Mouse (Mus musculus) limb, embryonic 15.5 days (tissue): ENCODE data around the gene Galnt2. TPM values are rescaled to one million over a fixed set of nuclear protein-coding genes. Genes with fewer than 3 reads are reported as not detected.

Experiments used
- ATAC-seq: fragments of 200-750 bp; cut with Nextera tagmentation; 2 replicates; pipeline ENCODE4 v1.8.0; 2017; ENCODE audit warnings: low read depth, moderate TSS enrichment; ENCODE audit not compliant: insufficient number of reproducible peaks, low FRiP score, low TSS enrichment
- H3K27ac ChIP-seq: fragments of 300-500 bp; sonication (generic); 2 replicates; pipeline ENCODE4 v1.5.1; 2015; ENCODE audit warnings: moderate library complexity, mild to moderate bottlenecking, inconsistent platforms
- H3K27me3 ChIP-seq: fragments of 300-500 bp; sonication (generic); 2 replicates; pipeline ENCODE4 v1.6.1; 2015; ENCODE audit warnings: inconsistent platforms
- H3K36me3 ChIP-seq: fragments of 300-500 bp; sonication (generic); 2 replicates; pipeline ENCODE4 v1.6.1; 2015; ENCODE audit warnings: inconsistent platforms
- H3K4me1 ChIP-seq: fragments of 300-500 bp; sonication (generic); 2 replicates; pipeline ENCODE4 v1.6.1; 2015; ENCODE audit warnings: inconsistent platforms
- H3K4me2 ChIP-seq: fragments of 300-500 bp; sonication (generic); 2 replicates; pipeline ENCODE4 v1.6.1; 2015; ENCODE audit warnings: mild to moderate bottlenecking, inconsistent platforms
- H3K4me3 ChIP-seq: fragments of 300-500 bp; sonication (generic); 2 replicates; pipeline ENCODE4 v1.5.1; 2015; ENCODE audit warnings: mild to moderate bottlenecking, inconsistent platforms
- H3K9ac ChIP-seq: fragments of 300-500 bp; sonication (generic); 2 replicates; pipeline ENCODE4 v1.6.1; 2015; ENCODE audit warnings: inconsistent platforms
- H3K9me3 ChIP-seq: fragments of 300-500 bp; sonication (generic); 2 replicates; pipeline ENCODE4 v1.6.1; 2016; ENCODE audit warnings: inconsistent platforms
- WGBS: fragments of 180-500 bp; shearing (Covaris S2); methylation state at CpG from one replicate; pipeline ENCODE4 v1.1.7; 2015; 5-methylcytosine and 5-hydroxymethylcytosine counted together
- polyA plus RNA-seq: library from polyadenylated mRNA; unstranded; fragments of >200 nt; fragmentation: Nextera tagmentation; extraction: Ambion mirVana; gene quantifications from 2 replicates; pipeline ENCODE4 v1.2.1, GENCODE M21; 2015

The Galnt2 gene
- polyA plus RNA-seq, 1 experiment from 2014 or later = 53.1 TPM

GRCm38 (mm10) chr8:124239350-124239749 is 8.2 kb downstream of the Galnt2 start:
- Histone ChIP-seq H3K36me3 (no peaks in the 10 kb centered on the region), H3K4me2 (no peak overlapping the region), H3K9ac (no peak overlapping the region), H3K27ac (no peak overlapping the region), H3K9me3 (no peaks in the 10 kb centered on the region), H3K27me3 (no peaks in the 10 kb centered on the region), H3K4me1 (peaks cover 11% of the 10 kb centered on the region; the same call in 1 of the 2 replicates), H3K4me3 (no peak overlapping the region)
- no peak for ATAC-seq
- WGBS = 75% methylated on average over 6 of the region's 6 CpGs

- ATAC-seq = no peak
- Histone ChIP-seq H3K9ac (no peak overlapping the region), H3K4me3 (no peak overlapping the region), H3K27me3 (no peaks in the 10 kb centered on the region), H3K36me3 (0 out of 2 replicates have a peak, but pooled peaks cover 5% of the 10 kb centered on the region), H3K9me3 (no peaks in the 10 kb centered on the region), H3K4me2 (no peak overlapping the region), H3K4me1 (peaks cover 5% of the 10 kb centered on the region; the same call in 1 of the 2 replicates), H3K27ac (no peak overlapping the region)
- 52% methylated on average over 8 of the region's 8 CpGs for WGBS
These were observed 9.7 kb downstream of the Galnt2 start for GRCm38 (mm10) chr8:124240932-124241331.

- H3K9ac ChIP-seq = no peak overlapping the region
- H3K4me2 ChIP-seq = no peak overlapping the region
- no peak overlapping the region for H3K4me3 ChIP-seq
- H3K27ac ChIP-seq = no peak overlapping the region
- peaks cover 5% of the 10 kb centered on the region; the same call in 1 of the 2 replicates for H3K4me1 ChIP-seq
- peaks cover 5% of the 10 kb centered on the region; the same call in 1 of the 2 replicates for H3K36me3 ChIP-seq
- 79% methylated on average over 6 of the region's 6 CpGs for WGBS
- no peaks in the 10 kb centered on the region for H3K9me3 ChIP-seq
- no peaks in the 10 kb centered on the region for H3K27me3 ChIP-seq
- ATAC-seq = no peak
These were observed 11.0 kb downstream of the Galnt2 start for GRCm38 (mm10) chr8:124242208-124242607.

- ATAC-seq = no peak
- Histone ChIP-seq H3K4me3 (no peak overlapping the region), H3K27me3 (no peaks in the 10 kb centered on the region), H3K27ac (no peak overlapping the region), H3K9ac (no peak overlapping the region), H3K36me3 (peaks cover 9% of the 10 kb centered on the region; the same call in 1 of the 2 replicates), H3K4me2 (no peak overlapping the region), H3K4me1 (peaks cover 5% of the 10 kb centered on the region; the same call in 1 of the 2 replicates), H3K9me3 (no peaks in the 10 kb centered on the region)
- 94% methylated on average over 5 of the region's 5 CpGs for WGBS
These were observed 11.7 kb downstream of the Galnt2 start for GRCm38 (mm10) chr8:124242913-124243312.

- Histone ChIP-seq H3K4me3 (no peak overlapping the region), H3K4me2 (no peak overlapping the region), H3K27ac (no peak overlapping the region), H3K27me3 (no peaks in the 10 kb centered on the region), H3K9ac (no peak overlapping the region), H3K4me1 (peaks cover 13% of the 10 kb centered on the region), H3K9me3 (no peaks in the 10 kb centered on the region), H3K36me3 (peaks cover 13% of the 10 kb centered on the region; the same call in 1 of the 2 replicates)
- WGBS = 87% methylated on average over 6 of the region's 6 CpGs
- no peak for ATAC-seq
These were observed 16.4 kb downstream of the Galnt2 start for GRCm38 (mm10) chr8:124247581-124247980.

- 91% methylated on average over 6 of the region's 6 CpGs for WGBS
- H3K4me2 ChIP-seq = no peak overlapping the region
These were observed 17.5 kb downstream of the Galnt2 start for GRCm38 (mm10) chr8:124248688-124249087.

GRCm38 (mm10) chr8:124250255-124250654 is 19.1 kb downstream of the Galnt2 start:
- WGBS = 28% methylated on average over 3 of the region's 3 CpGs
- H3K9ac ChIP-seq = no peak overlapping the region
- ATAC-seq = no peak

More at GRCm38 (mm10) chr8:124248688-124249087, 17.5 kb downstream of the Galnt2 start:
- Histone ChIP-seq H3K27me3 (no peaks in the 10 kb centered on the region), H3K9ac (no peak overlapping the region), H3K4me1 (peaks cover 23% of the 10 kb centered on the region), H3K27ac (no peak overlapping the region), H3K36me3 (peaks cover 13% of the 10 kb centered on the region; the same call in 1 of the 2 replicates), H3K9me3 (no peaks in the 10 kb centered on the region), H3K4me3 (no peak overlapping the region)
- ATAC-seq = no peak

GRCm38 (mm10) chr8:124250785-124251184 is 19.6 kb downstream of the Galnt2 start:
- no peak overlapping the region for H3K9ac ChIP-seq
- H3K27me3 ChIP-seq = no peaks in the 10 kb centered on the region
- H3K36me3 ChIP-seq = peaks cover 8% of the 10 kb centered on the region; the same call in 1 of the 2 replicates
- WGBS = 20% methylated on average over 4 of the region's 4 CpGs
- peaks cover 24% of the 10 kb centered on the region for H3K4me1 ChIP-seq
- peak overlapping the region; percentile 50; the same call in 1 of the 2 replicates for H3K27ac ChIP-seq
- no peak for ATAC-seq
- H3K4me2 ChIP-seq = no peak overlapping the region
- no peaks in the 10 kb centered on the region for H3K9me3 ChIP-seq
- H3K4me3 ChIP-seq = no peak overlapping the region

More at GRCm38 (mm10) chr8:124250255-124250654, 19.1 kb downstream of the Galnt2 start:
- Histone ChIP-seq H3K4me1 (peaks cover 24% of the 10 kb centered on the region), H3K4me3 (no peak overlapping the region), H3K27ac (no peak overlapping the region), H3K9me3 (no peaks in the 10 kb centered on the region), H3K36me3 (peaks cover 8% of the 10 kb centered on the region; the same call in 1 of the 2 replicates), H3K27me3 (no peaks in the 10 kb centered on the region), H3K4me2 (no peak overlapping the region)

GRCm38 (mm10) chr8:124252533-124252950 is 21.4 kb downstream of the Galnt2 start:
- 0 out of 2 replicates have a peak, but pooled peaks cover 8% of the 10 kb centered on the region for H3K36me3 ChIP-seq
- ATAC-seq = no peak
- H3K27me3 ChIP-seq = no peaks in the 10 kb centered on the region
- H3K4me2 ChIP-seq = no peak overlapping the region
- peaks cover 38% of the 10 kb centered on the region for H3K4me1 ChIP-seq
- peak overlapping the region; percentile 60; the same call in 1 of the 2 replicates for H3K27ac ChIP-seq
- 60% methylated on average over 5 of the region's 5 CpGs for WGBS
- no peak overlapping the region for H3K4me3 ChIP-seq
- H3K9me3 ChIP-seq = no peaks in the 10 kb centered on the region
- no peak overlapping the region for H3K9ac ChIP-seq

- Histone ChIP-seq H3K9me3 (no peaks in the 10 kb centered on the region), H3K9ac (no peak overlapping the region), H3K4me3 (no peak overlapping the region), H3K36me3 (no peaks in the 10 kb centered on the region), H3K27ac (no peak overlapping the region), H3K4me2 (no peak overlapping the region), H3K27me3 (no peaks in the 10 kb centered on the region), H3K4me1 (peaks cover 46% of the 10 kb centered on the region)
- 73% methylated on average over 6 of the region's 6 CpGs for WGBS
- ATAC-seq = no peak
These were observed 22.7 kb downstream of the Galnt2 start for GRCm38 (mm10) chr8:124253939-124254338.

- H3K27ac ChIP-seq = peak overlapping the region; percentile 74
- no peaks in the 10 kb centered on the region for H3K36me3 ChIP-seq
- peaks cover 53% of the 10 kb centered on the region for H3K4me1 ChIP-seq
- no peak overlapping the region for H3K4me2 ChIP-seq
- WGBS = 62% methylated on average over 9 of the region's 9 CpGs
- ATAC-seq = no peak
- H3K9ac ChIP-seq = no peak overlapping the region
- H3K9me3 ChIP-seq = no peaks in the 10 kb centered on the region
- H3K4me3 ChIP-seq = no peak overlapping the region
- no peaks in the 10 kb centered on the region for H3K27me3 ChIP-seq
These were observed 25.6 kb downstream of the Galnt2 start for GRCm38 (mm10) chr8:124256841-124257240.

GRCm38 (mm10) chr8:124257363-124257762 is 26.2 kb downstream of the Galnt2 start:
- WGBS = 27% methylated on average over 10 of the region's 10 CpGs
- H3K9me3 ChIP-seq = no peaks in the 10 kb centered on the region
- H3K4me1 ChIP-seq = peaks cover 48% of the 10 kb centered on the region
- H3K27me3 ChIP-seq = no peaks in the 10 kb centered on the region
- H3K36me3 ChIP-seq = no peaks in the 10 kb centered on the region
- H3K4me3 ChIP-seq = no peak overlapping the region
- peak overlapping the region; percentile 74 for H3K27ac ChIP-seq
- peak; percentile 45; the same call in 1 of the 2 replicates for ATAC-seq
- no peak overlapping the region for H3K4me2 ChIP-seq
- no peak overlapping the region for H3K9ac ChIP-seq
